Mouse (Mus musculus) neural tube, embryonic 11.5 days (tissue): ENCODE data around the gene Gnas. TPM values are rescaled to one million over a fixed set of nuclear protein-coding genes. Genes with fewer than 3 reads are reported as not detected.

Experiments used
- ATAC-seq: fragments of 200-750 bp; cut with Nextera tagmentation; 2 replicates; pipeline ENCODE4 v1.8.0; 2017; ENCODE audit warnings: moderate number of reproducible peaks, mild to moderate bottlenecking, moderate TSS enrichment, moderate library complexity; ENCODE audit not compliant: insufficient read depth, low FRiP score, low TSS enrichment
- DNase-seq: peaks from one replicate; pipeline ENCODE4 v3.0.0-alpha.2; 2015; ENCODE audit warnings: low spot score
- H3K27ac ChIP-seq: fragments of 300-500 bp; sonication (generic); 2 replicates; pipeline ENCODE4 v1.5.1; 2014; ENCODE audit warnings: low read depth, mild to moderate bottlenecking, low read length
- H3K27me3 ChIP-seq: fragments of 300-500 bp; sonication (generic); 2 replicates; pipeline ENCODE4 v1.6.1; 2014; ENCODE audit warnings: mild to moderate bottlenecking, low read length, mixed read lengths; ENCODE audit not compliant: control insufficient read depth, insufficient read depth
- H3K36me3 ChIP-seq: fragments of 300-500 bp; sonication (generic); 2 replicates; pipeline ENCODE4 v1.6.1; 2014; ENCODE audit warnings: mild to moderate bottlenecking, low read length, moderate library complexity, mixed read lengths; ENCODE audit not compliant: control insufficient read depth, insufficient read depth
- H3K4me1 ChIP-seq: fragments of 300-500 bp; sonication (generic); 2 replicates; pipeline ENCODE4 v1.6.1; 2014; ENCODE audit warnings: low read length, mixed read lengths; ENCODE audit not compliant: control insufficient read depth, insufficient read depth
- H3K4me2 ChIP-seq: fragments of 300-500 bp; sonication (generic); 2 replicates; pipeline ENCODE4 v1.6.1; 2014; ENCODE audit warnings: low read depth, mild to moderate bottlenecking, moderate library complexity
- H3K4me3 ChIP-seq: fragments of 300-500 bp; sonication (generic); 2 replicates; pipeline ENCODE4 v1.5.1; 2014; ENCODE audit warnings: low read depth, low read length
- H3K9ac ChIP-seq: fragments of 300-500 bp; sonication (generic); 2 replicates; pipeline ENCODE4 v1.6.1; 2014; ENCODE audit warnings: mild to moderate bottlenecking, low read length
- H3K9me3 ChIP-seq: fragments of 300-500 bp; sonication (generic); 2 replicates; pipeline ENCODE4 v1.6.1; 2016; ENCODE audit warnings: low read length; ENCODE audit not compliant: control insufficient read depth
- WGBS: fragments of 180-500 bp; shearing (Covaris S2); extraction: QIAGEN DNeasy Blood & Tissue Kit; methylation state at CpG from one replicate; pipeline ENCODE4 v1.1.7; 2014; 5-methylcytosine and 5-hydroxymethylcytosine counted together
- polyA plus RNA-seq: library from polyadenylated mRNA; unstranded; fragments of >200 nt; fragmentation: Nextera tagmentation; extraction: Ambion mirVana; gene quantifications from 2 replicates; pipeline ENCODE4 v1.2.1, GENCODE M21; 2014

Gene Gnas
- polyA plus RNA-seq, 1 experiment from 2014 or later, result 1,351 TPM

DNA sequence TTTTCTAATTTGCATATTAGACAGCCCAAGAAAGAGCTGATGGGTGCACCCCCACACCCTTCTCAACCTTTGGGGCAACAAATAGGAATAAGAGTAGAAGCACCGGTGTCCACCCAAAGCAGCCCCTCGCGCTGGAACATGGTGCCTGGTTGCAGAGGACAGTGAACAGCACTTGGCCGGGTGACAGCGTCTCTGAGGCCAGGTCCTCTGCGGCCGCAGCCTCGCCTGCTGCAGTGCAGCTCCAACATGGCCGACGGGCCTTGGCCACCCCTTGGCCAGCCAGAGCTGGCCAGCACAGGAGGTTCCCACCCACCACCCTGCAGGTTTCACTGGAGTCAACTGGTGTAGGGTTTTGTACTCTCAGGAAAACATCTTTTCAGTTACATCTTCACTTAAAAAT is 50.3 kb downstream of the Gnas start:
- H3K4me1 ChIP-seq, result peaks cover 7% of the 10 kb centered on the region; the same call in 1 of the 2 replicates
- no peak overlapping the region for H3K4me2 ChIP-seq
- WGBS, result 83% methylated on average over 10 of the region's 10 CpGs
- DNase-seq, result no peak
- no peak overlapping the region for H3K27ac ChIP-seq
- H3K4me3 ChIP-seq, result no peak overlapping the region
- H3K36me3 ChIP-seq, result no peaks in the 10 kb centered on the region
- ATAC-seq, result no peak
- H3K9me3 ChIP-seq, result no peaks in the 10 kb centered on the region
- no peaks in the 10 kb centered on the region for H3K27me3 ChIP-seq
- no peak overlapping the region for H3K9ac ChIP-seq

DNA sequence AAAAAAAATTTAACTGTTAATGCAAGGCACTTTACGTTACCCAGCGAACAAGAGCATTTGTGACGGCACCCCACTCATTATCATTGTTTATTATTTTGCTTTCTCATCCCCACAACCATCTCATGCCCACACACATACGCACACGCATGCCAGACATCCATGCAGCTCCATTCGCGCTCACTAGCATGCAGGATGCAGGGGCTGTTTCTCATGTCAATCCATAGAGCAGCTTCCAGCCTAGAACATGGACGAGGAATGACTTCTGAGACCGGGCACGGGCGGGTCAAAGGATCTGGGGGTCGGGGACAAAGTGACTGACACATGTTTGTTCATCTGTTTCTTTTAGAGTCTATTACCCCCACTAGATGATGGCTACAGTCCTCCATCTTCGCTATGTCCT is 53.2 kb downstream of the Gnas start:
- H3K27me3 ChIP-seq, result no peaks in the 10 kb centered on the region
- no peaks in the 10 kb centered on the region for H3K9me3 ChIP-seq
- WGBS, result 93% methylated on average over 13 of the region's 13 CpGs
- H3K4me2 ChIP-seq, result no peak overlapping the region
- no peak overlapping the region for H3K4me3 ChIP-seq
- H3K36me3 ChIP-seq, result peaks cover 2% of the 10 kb centered on the region; the same call in 1 of the 2 replicates
- no peak overlapping the region for H3K9ac ChIP-seq
- no peak for ATAC-seq
- H3K4me1 ChIP-seq, result peaks cover 7% of the 10 kb centered on the region; the same call in 1 of the 2 replicates
- H3K27ac ChIP-seq, result no peak overlapping the region
- DNase-seq, result no peak

DNA sequence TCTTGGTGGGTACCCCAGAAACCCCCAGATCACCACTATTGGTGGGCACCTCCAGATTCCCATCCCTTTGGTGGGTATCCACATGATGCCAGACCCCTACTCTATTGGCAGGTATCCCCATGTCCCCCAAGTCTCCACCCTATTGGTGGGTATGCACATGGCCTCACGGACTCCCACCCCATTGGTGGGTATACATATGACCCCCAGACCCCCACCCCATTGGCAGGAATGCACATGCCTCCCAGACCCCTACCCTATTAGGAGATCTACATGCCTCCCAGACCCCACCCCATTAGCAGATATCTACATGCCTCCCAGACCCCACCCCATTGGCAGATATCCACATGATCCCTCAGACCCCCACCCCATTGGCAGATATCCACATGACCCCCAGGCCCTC is 55.6 kb downstream of the Gnas start:
- peak; percentile 17; the same call in 1 of the 2 replicates for ATAC-seq
- Histone ChIP-seq H3K4me1 (peaks cover 14% of the 10 kb centered on the region), H3K36me3 (peaks cover 3% of the 10 kb centered on the region), H3K27ac (no peak overlapping the region), H3K9ac (no peak overlapping the region), H3K27me3 (no peaks in the 10 kb centered on the region), H3K4me3 (no peak overlapping the region), H3K4me2 (no peak overlapping the region), H3K9me3 (no peaks in the 10 kb centered on the region)
- no peak for DNase-seq
- 94% methylated on average over 1 of the region's 1 CpGs for WGBS

DNA sequence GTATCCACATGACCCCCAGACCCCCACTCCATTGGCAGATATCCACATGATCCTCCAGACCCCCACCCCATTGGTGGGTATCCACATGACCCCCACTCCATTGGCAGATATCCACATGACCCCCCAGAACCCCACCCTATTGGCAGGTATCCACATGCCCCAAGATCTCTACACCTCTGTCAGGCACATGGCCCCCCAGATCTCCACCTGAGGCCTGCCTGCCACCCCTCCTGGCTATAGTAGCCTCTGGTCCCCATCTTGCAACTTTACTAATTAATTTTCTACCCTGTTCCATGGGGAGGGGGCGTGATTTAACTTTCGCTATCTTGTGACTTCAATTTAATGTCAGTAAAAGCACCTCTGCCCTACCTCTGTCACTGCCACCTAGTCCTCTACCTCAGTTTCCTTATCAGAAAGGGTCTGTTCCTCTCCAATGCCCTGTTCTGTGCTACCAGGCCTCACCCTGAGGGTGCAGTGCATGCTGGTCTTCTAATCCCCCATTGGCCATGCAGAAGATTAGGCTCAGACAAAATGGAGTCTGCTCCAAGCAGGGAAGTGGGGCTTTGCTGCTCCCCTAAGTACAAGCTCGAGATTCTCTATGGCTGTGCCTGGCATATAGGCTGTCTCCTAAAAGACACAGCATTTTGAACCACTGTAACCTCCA is 56.2 kb downstream of the Gnas start:
- WGBS, result 88% methylated on average over 3 of the region's 3 CpGs
- no peak for DNase-seq
- H3K27ac ChIP-seq, result no peak overlapping the region
- ATAC-seq, result peak; percentile 8; the same call in 1 of the 2 replicates
- H3K4me2 ChIP-seq, result no peak overlapping the region
- H3K36me3 ChIP-seq, result peaks cover 10% of the 10 kb centered on the region
- H3K4me3 ChIP-seq, result no peak overlapping the region
- H3K27me3 ChIP-seq, result no peaks in the 10 kb centered on the region
- peaks cover 14% of the 10 kb centered on the region for H3K4me1 ChIP-seq
- H3K9me3 ChIP-seq, result no peaks in the 10 kb centered on the region
- H3K9ac ChIP-seq, result no peak overlapping the region

DNA sequence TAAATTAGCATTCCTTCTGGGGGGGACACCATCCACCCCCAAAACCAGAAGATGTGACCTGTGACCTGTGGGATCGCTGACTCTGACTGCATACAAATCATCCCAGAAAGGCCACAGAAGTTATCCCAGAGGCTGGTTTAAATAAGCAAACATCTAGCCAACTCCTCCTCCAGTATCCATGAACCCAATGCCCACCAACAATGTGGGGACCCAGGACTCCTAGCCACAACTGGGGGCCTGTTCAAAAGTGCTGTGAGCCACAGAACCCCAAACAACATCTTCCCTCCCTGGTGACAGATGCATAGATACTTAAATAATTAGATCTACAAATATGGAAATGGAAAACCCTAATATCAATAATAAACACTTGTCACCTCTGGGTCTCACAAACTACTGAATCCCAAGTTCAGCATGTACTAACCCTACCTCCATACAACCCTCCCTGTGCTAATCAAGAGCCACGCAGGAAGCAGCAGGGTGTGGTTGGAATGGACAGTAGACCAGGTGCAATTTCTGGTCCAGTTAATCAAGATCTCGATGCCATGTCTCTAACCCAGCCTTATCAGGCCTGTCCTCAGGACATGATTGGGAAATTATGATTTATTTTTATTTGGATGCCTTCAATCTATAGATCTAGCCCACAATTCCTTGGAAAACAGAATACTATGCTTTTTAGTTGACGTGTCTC is 56.9 kb downstream of the Gnas start:
- 88% methylated on average over 4 of the region's 4 CpGs for WGBS
- ATAC-seq (no peak), DNase-seq (no peak)
- no peak overlapping the region for H3K4me2 ChIP-seq
- no peaks in the 10 kb centered on the region for H3K9me3 ChIP-seq
- no peak overlapping the region for H3K4me3 ChIP-seq
- H3K27ac ChIP-seq, result no peak overlapping the region
- no peak overlapping the region for H3K9ac ChIP-seq
- peaks cover 17% of the 10 kb centered on the region for H3K36me3 ChIP-seq
- no peaks in the 10 kb centered on the region for H3K27me3 ChIP-seq
- H3K4me1 ChIP-seq, result peaks cover 14% of the 10 kb centered on the region

DNA sequence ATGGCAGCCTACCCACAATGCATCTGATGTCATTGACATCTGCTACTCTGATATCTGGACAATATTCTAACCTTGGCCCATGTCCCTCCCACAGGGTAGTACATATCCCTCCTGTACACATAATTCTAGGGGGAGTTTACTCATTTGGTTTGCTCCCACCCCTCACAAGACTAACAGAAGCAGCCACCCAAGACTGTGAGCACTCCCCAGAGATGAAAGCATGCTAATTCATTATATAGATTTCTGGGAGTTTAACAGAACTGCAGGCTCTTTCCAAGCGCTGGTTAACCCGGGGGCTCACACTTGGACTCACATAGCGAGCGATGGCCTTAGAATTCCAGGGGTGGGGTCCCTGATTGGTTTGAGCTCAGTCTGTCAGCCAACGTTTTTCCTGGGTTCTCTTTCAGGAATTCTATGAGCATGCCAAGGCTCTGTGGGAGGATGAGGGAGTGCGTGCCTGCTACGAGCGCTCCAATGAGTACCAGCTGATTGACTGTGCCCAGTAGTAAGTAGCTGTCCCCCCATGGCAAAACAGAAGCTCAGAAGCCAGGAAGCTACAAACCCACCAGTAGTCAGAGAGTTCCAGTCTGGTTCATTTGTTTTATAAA is 58.8 kb downstream of the Gnas start:
- no peaks in the 10 kb centered on the region for H3K9me3 ChIP-seq
- no peak for ATAC-seq
- H3K9ac ChIP-seq, result no peak overlapping the region
- no peak for DNase-seq
- H3K27ac ChIP-seq, result no peak overlapping the region
- whole genome bisulfite sequencing, result 68% methylated on average over 8 of the region's 8 CpGs
- H3K4me3 ChIP-seq, result no peak overlapping the region
- H3K27me3 ChIP-seq, result no peaks in the 10 kb centered on the region
- peaks cover 25% of the 10 kb centered on the region for H3K36me3 ChIP-seq
- H3K4me2 ChIP-seq, result no peak overlapping the region
- H3K4me1 ChIP-seq, result peaks cover 14% of the 10 kb centered on the region

DNA sequence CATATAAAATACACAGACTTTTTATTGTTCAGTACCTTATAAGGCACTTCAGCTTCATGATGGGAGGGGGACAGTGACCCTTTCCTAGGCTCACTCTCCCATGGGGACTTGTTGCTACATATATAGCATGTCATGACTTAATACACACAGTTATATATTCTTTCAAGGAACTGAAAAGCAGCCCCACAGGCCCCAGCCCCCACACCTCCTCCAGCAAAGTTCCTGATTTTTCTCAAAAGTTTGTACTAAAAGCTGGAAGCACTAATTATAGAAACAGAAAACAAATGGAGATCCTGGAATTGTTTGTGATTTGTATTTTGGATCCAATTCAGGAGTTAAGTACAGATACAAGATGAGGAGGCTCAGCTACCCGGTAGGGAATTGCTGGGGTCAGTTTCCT is 59.4 kb downstream of the Gnas start:
- H3K4me2 ChIP-seq, result no peak overlapping the region
- 52% methylated on average over 1 of the region's 1 CpGs for WGBS
- no peak for ATAC-seq
- peaks cover 25% of the 10 kb centered on the region for H3K36me3 ChIP-seq
- no peaks in the 10 kb centered on the region for H3K9me3 ChIP-seq
- no peak overlapping the region for H3K4me3 ChIP-seq
- H3K4me1 ChIP-seq, result peaks cover 14% of the 10 kb centered on the region
- no peaks in the 10 kb centered on the region for H3K27me3 ChIP-seq
- no peak overlapping the region for H3K9ac ChIP-seq
- H3K27ac ChIP-seq, result no peak overlapping the region
- no peak for DNase-seq

DNA sequence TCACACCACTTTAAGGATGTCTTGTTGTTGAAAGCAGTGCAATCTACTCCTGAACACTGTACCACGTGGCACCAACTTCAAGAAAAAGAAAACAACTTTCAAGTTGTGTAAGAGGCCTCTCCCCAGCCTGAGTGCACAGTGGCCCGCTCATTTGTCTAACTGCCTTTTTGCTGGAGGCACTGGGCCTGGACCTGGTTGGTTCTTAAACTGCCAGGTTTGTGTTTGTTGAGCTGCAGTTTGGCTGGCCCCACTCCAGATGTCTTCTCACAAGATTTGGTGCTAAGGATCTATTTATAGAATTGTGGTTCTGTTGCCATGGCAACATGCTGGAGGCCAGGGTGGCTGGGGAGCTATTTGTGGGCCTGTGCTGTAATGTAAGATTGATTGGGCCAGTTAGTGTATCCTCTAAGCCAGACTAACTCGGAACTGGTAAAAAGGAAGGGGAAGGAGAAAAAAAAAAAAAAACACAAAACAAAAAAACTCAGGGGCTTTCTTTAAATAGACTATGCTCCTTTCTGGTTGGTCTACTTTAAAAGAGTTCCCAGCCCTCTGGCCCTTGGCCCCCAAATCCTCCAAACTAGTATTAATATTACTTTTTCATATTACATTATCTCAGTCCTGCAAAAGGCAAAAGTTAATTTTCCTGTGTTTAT is 60.0 kb downstream of the Gnas start:
- Histone ChIP-seq H3K4me1 (peaks cover 14% of the 10 kb centered on the region), H3K27me3 (no peaks in the 10 kb centered on the region), H3K4me3 (no peak overlapping the region), H3K36me3 (peaks cover 25% of the 10 kb centered on the region), H3K9ac (no peak overlapping the region), H3K27ac (no peak overlapping the region), H3K9me3 (no peaks in the 10 kb centered on the region), H3K4me2 (no peak overlapping the region)
- peak; percentile 56; the same call in 1 of the 2 replicates for ATAC-seq
- DNase-seq, result peak; percentile 70
- WGBS, result 26% methylated on average over 3 of the region's 3 CpGs
